Mouse (Mus musculus): ENCODE data around the gene Ccdc22.

DNA sequence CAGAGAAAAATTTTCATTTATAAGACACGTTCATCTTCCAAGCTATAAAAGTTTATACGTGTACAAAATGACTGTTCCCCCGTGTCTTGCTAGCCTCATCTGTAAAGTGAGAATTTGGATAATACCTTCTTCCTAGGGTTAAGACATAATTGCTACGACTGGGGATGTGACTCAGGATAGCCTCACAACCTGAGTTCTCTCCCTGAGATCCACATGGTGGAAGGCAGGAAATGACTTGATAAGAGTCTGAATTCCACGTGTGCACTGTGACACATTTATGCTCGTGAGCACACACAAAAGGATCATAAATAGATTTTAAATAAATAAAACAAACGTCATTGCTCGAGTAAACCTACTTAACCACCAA lies 241 bp upstream of the Ccdc22 start:
- no peak for TF ChIP-seq CTCF (IDR thresholded peaks at IDR 0.05; ENCODE audit: low read depth)
- no peak for TF ChIP-seq EP300 (IDR thresholded peaks at IDR 0.05; ENCODE audit: low read depth)
